Mouse (Mus musculus) MEL (cell line): ENCODE measurements around the gene Nup93.

Experiments used
- MAX ChIP-seq: IDR thresholded peaks from 2 replicates; pipeline ENCODE4 v1.6.1; 2011; ENCODE audit warnings: low read length, improper control_type of control experiment
- MYC ChIP-seq: IDR thresholded peaks from 2 replicates; pipeline ENCODE4 v1.6.1; 2011; ENCODE audit warnings: low read depth, mild to moderate bottlenecking, low read length, improper control_type of control experiment, moderate library complexity

DNA sequence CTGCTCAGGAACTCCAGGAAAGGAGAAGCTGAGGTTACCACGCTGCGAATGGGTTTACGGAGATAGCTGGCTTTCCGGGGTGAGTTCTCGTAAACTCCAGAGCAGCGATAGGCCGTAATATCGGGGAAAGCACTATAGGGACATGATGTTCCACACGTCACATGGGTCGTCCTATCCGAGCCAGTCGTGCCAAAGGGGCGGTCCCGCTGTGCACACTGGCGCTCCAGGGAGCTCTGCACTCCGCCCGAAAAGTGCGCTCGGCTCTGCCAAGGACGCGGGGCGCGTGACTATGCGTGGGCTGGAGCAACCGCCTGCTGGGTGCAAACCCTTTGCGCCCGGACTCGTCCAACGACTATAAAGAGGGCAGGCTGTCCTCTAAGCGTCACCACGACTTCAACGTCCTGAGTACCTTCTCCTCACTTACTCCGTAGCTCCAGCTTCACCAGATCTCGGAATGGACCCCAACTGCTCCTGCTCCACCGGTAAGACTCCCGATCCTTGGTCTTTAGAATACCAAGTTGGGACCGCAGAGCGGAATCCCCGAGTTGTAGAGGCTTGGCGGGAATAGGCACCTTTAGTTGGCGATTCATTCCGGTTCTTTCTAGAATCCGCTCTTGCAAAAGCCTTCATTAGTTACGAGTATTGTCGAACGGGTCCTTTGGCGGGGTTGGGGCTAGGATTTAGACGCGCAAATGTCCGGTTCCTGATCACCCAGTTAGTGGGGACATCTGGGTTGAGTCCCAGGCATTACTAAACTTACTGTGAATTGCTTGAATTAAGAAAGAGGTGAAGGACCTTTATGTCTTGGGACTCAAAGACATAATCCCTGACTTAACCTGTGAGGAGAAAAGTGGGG lies 35.3 kb upstream of the Nup93 start, which contains the start of gene Mt1:
- TF ChIP-seq MYC = peak; percentile 92
- peak; percentile 89; the same call in 1 of the 2 replicates for TF ChIP-seq MAX
